Mouse (Mus musculus): ENCODE data around the gene Cdt1.
"Not testable (repeated sequence)": the region's sequence is repeated elsewhere in the genome, so short reads cannot be mapped to it uniquely, and the experiment has no call there.

The Cdt1 gene

GRCm38 (mm10) chr8:122550234-122550994 lies 17.4 kb upstream of the Cdt1 start:
- DNase-seq = no peak

GRCm38 (mm10) chr8:122550995-122551264 lies 16.9 kb upstream of the Cdt1 start:
- no peak for DNase-seq

GRCm38 (mm10) chr8:122551265-122552051 lies 16.4 kb upstream of the Cdt1 start, which contains the start of gene Piezo1:
Piezo1 (minus strand) TSS chr8:122551329.
- peak; percentile 85 to 88 for DNase-seq

- no peak for DNase-seq
Measured at GRCm38 (mm10) chr8:122554786-122555185, 13.0 kb upstream of the Cdt1 start.

- peak; percentile 84 to 91 for DNase-seq
Measured at GRCm38 (mm10) chr8:122556030-122557009, 11.5 kb upstream of the Cdt1 start.

GRCm38 (mm10) chr8:122557248-122558038 lies 10.4 kb upstream of the Cdt1 start:
- DNase-seq = no peak

GRCm38 (mm10) chr8:122558671-122559349 lies 9.0 kb upstream of the Cdt1 start:
- no peak for DNase-seq

GRCm38 (mm10) chr8:122561199-122561598 lies 6.6 kb upstream of the Cdt1 start:
- peak in 1 of 2 experiments; percentile 51 for DNase-seq

GRCm38 (mm10) chr8:122564363-122565352 lies 3.2 kb upstream of the Cdt1 start:
- DNase-seq = no peak

GRCm38 (mm10) chr8:122566766-122567165 lies 1.0 kb upstream of the Cdt1 start:
- DNase-seq = no peak

GRCm38 (mm10) chr8:122568109-122568504 lies 292 bp downstream of the Cdt1 start:
- peak; percentile 62 to 81 for DNase-seq

GRCm38 (mm10) chr8:122568881-122569309 lies 1.1 kb downstream of the Cdt1 start:
- DNase-seq = peak in 1 of 2 experiments; percentile 50

GRCm38 (mm10) chr8:122569329-122569728 lies 1.5 kb downstream of the Cdt1 start:
- DNase-seq = no peak

- no peak for DNase-seq
Measured at GRCm38 (mm10) chr8:122569996-122570395, 2.2 kb downstream of the Cdt1 start.

- no peak for DNase-seq
Measured at GRCm38 (mm10) chr8:122571153-122571552, 3.3 kb downstream of the Cdt1 start.

- DNase-seq = no peak
Measured at GRCm38 (mm10) chr8:122571750-122572267, 4.0 kb downstream of the Cdt1 start.

GRCm38 (mm10) chr8:122572751-122573150 lies 4.9 kb downstream of the Cdt1 start:
- no peak for DNase-seq

- DNase-seq = not testable (repeated sequence)
Measured at GRCm38 (mm10) chr8:122573176-122573575, 5.4 kb downstream of the Cdt1 start.

- no peak for DNase-seq
Measured at GRCm38 (mm10) chr8:122573577-122573976, 5.8 kb downstream of the Cdt1 start.

- no peak for DNase-seq
Measured at GRCm38 (mm10) chr8:122574264-122574663, 6.4 kb downstream of the Cdt1 start.

Data from thymus, adult 18-20 months (tissue).